Mouse (Mus musculus) hematopoietic stem cell, adult 5-6 weeks (primary cell): Measurements from ENCODE around the gene Mapk7. TPM values are rescaled to one million over a fixed set of nuclear protein-coding genes. Genes with fewer than 3 reads are reported as not detected.

ENCODE experiments used
- ATAC-seq, 2 experiments: fragments of 125-278 bp in 1 of 2; replicated peaks in 1 of 2; 2 replicates each; pipeline ENCODE4 v1.8.0; 2016 to 2017; ENCODE audit warnings: inconsistent platforms in 2 of 2, mild to moderate bottlenecking in 2 of 2, moderate number of reproducible peaks in 2 of 2, low read depth in 1 of 2, moderate TSS enrichment in 1 of 2; ENCODE audit not compliant: low FRiP score in 2 of 2, poor library complexity in 2 of 2, severe bottlenecking in 2 of 2, insufficient read depth in 1 of 2, low TSS enrichment in 1 of 2
- total RNA-seq: library from RNA; stranded (forward); fragments of 172-1452, 232-1000 nt; gene quantifications from 2 replicates; pipeline ENCODE4 v1.2.3, GENCODE M21; 2017

Gene Mapk7
- total RNA-seq, 1 experiment from 2014 or later: 4.2 TPM

GRCm38 (mm10) chr11:61495528-61495927 lies 1.3 kb upstream of the Mapk7 start:
- ATAC-seq: no peak

- ATAC-seq: peak; percentile 18 to 59; a peak in 3 of 4 replicates
Observed at GRCm38 (mm10) chr11:61493525-61494128, 579 bp downstream of the Mapk7 start.

GRCm38 (mm10) chr11:61492749-61493401 lies 1.3 kb downstream of the Mapk7 start:
- no peak for ATAC-seq

- no peak for ATAC-seq
Observed at GRCm38 (mm10) chr11:61490944-61491520, 3.2 kb downstream of the Mapk7 start.

GRCm38 (mm10) chr11:61489874-61490273 lies 4.3 kb downstream of the Mapk7 start:
- no peak for ATAC-seq

- ATAC-seq: no peak
Observed at GRCm38 (mm10) chr11:61489085-61489484, 5.1 kb downstream of the Mapk7 start.

GRCm38 (mm10) chr11:61487936-61488335 lies 6.3 kb downstream of the Mapk7 start:
- ATAC-seq: no peak

GRCm38 (mm10) chr11:61487401-61487800 lies 6.8 kb downstream of the Mapk7 start:
- no peak for ATAC-seq

GRCm38 (mm10) chr11:61486458-61487219 lies 7.6 kb downstream of the Mapk7 start:
- ATAC-seq: no peak

GRCm38 (mm10) chr11:61485541-61486457 lies 8.4 kb downstream of the Mapk7 start:
- no peak for ATAC-seq

GRCm38 (mm10) chr11:61484613-61485540 lies 9.3 kb downstream of the Mapk7 start, which contains the start of gene Mfap4:
Gene Mfap4 (plus strand): TSS chr11:61485431.
- ATAC-seq: no peak

- no peak for ATAC-seq
Observed at GRCm38 (mm10) chr11:61484256-61484612, 10.0 kb downstream of the Mapk7 start.

- no peak; a peak in 1 of 4 replicates for ATAC-seq
Observed at GRCm38 (mm10) chr11:61483226-61483845, 10.9 kb downstream of the Mapk7 start.

- peak in 1 of 2 experiments; percentile 29; a peak in 1 of 4 replicates for ATAC-seq
Observed at GRCm38 (mm10) chr11:61481239-61482090, 12.7 kb downstream of the Mapk7 start.

GRCm38 (mm10) chr11:61478788-61479187 lies 15.4 kb downstream of the Mapk7 start:
- no peak for ATAC-seq
